Mouse (Mus musculus): Measurements from ENCODE around the gene Tiam2.

Tiam2 gene

GRCm38 (mm10) chr17:3496080-3496479 lies 169.7 kb downstream of the Tiam2 start:
- DNase-seq (ENCODE audit: low spot score in 2 of 2), result no peak

GRCm38 (mm10) chr17:3498086-3498485 lies 171.7 kb downstream of the Tiam2 start:
- DNase-seq (ENCODE audit: low spot score in 2 of 2), result peak in 1 of 2 experiments; percentile 38

GRCm38 (mm10) chr17:3498580-3498979 lies 172.2 kb downstream of the Tiam2 start:
- no peak for DNase-seq (ENCODE audit: low spot score in 2 of 2)

- no peak for DNase-seq (ENCODE audit: low spot score in 2 of 2)
These were observed 173.1 kb downstream of the Tiam2 start for GRCm38 (mm10) chr17:3499468-3499867.

- no peak for DNase-seq (ENCODE audit: low spot score in 2 of 2)
These were observed 173.7 kb downstream of the Tiam2 start for GRCm38 (mm10) chr17:3500076-3500475.

- no peak for DNase-seq (ENCODE audit: low spot score in 2 of 2)
These were observed 174.6 kb downstream of the Tiam2 start for GRCm38 (mm10) chr17:3500936-3501335.

- no peak for DNase-seq (ENCODE audit: low spot score in 2 of 2)
These were observed 179.3 kb downstream of the Tiam2 start for GRCm38 (mm10) chr17:3505711-3506110.

- DNase-seq (ENCODE audit: low spot score in 2 of 2), result no peak
These were observed 180.1 kb downstream of the Tiam2 start for GRCm38 (mm10) chr17:3506508-3506907.

- peak; percentile 8 to 42 for DNase-seq (ENCODE audit: low spot score in 2 of 2)
These were observed 183.5 kb downstream of the Tiam2 start for GRCm38 (mm10) chr17:3509841-3510240.

- no peak for DNase-seq (ENCODE audit: low spot score in 2 of 2)
These were observed 187.9 kb downstream of the Tiam2 start for GRCm38 (mm10) chr17:3514316-3514715.

- no peak for DNase-seq (ENCODE audit: low spot score in 2 of 2)
These were observed 189.5 kb downstream of the Tiam2 start for GRCm38 (mm10) chr17:3515851-3516250.

GRCm38 (mm10) chr17:3516406-3516805 lies 190.0 kb downstream of the Tiam2 start:
- DNase-seq (ENCODE audit: low spot score in 2 of 2), result no peak

- DNase-seq (ENCODE audit: low spot score in 2 of 2), result no peak
These were observed 194.0 kb downstream of the Tiam2 start for GRCm38 (mm10) chr17:3520344-3520743.

- DNase-seq (ENCODE audit: low spot score in 2 of 2), result no peak
These were observed 201.6 kb downstream of the Tiam2 start for GRCm38 (mm10) chr17:3527841-3528471.

GRCm38 (mm10) chr17:3529523-3529922 lies 203.2 kb downstream of the Tiam2 start:
- no peak for DNase-seq (ENCODE audit: low spot score in 2 of 2)

GRCm38 (mm10) chr17:3530549-3530948 lies 204.2 kb downstream of the Tiam2 start:
- DNase-seq (ENCODE audit: low spot score in 2 of 2), result no peak

- DNase-seq (ENCODE audit: low spot score in 2 of 2), result no peak
These were observed 205.3 kb downstream of the Tiam2 start for GRCm38 (mm10) chr17:3531641-3532040.

- no peak for DNase-seq (ENCODE audit: low spot score in 2 of 2)
These were observed 205.9 kb downstream of the Tiam2 start, which contains the start of gene Cldn20 for GRCm38 (mm10) chr17:3532254-3532653. TSS of gene Cldn20 (plus strand) at chr17:3532554.

- DNase-seq (ENCODE audit: low spot score in 2 of 2), result peak in 1 of 2 experiments; percentile 36
These were observed 207.1 kb downstream of the Tiam2 start for GRCm38 (mm10) chr17:3533425-3533824.

GRCm38 (mm10) chr17:3540304-3540703 lies 213.9 kb downstream of the Tiam2 start:
- DNase-seq (ENCODE audit: low spot score in 2 of 2), result no peak

GRCm38 (mm10) chr17:3541033-3541432 lies 214.7 kb downstream of the Tiam2 start:
- DNase-seq (ENCODE audit: low spot score in 2 of 2), result no peak

GRCm38 (mm10) chr17:3547725-3548124 lies 221.4 kb downstream of the Tiam2 start:
- no peak for DNase-seq (ENCODE audit: low spot score in 2 of 2)

- no peak for DNase-seq (ENCODE audit: low spot score in 2 of 2)
These were observed 229.9 kb downstream of the Tiam2 start for GRCm38 (mm10) chr17:3556251-3556650.

All from thymus, postnatal 10 days (tissue).